Mouse (Mus musculus) neutrophil, adult 5-6 weeks (primary cell): ENCODE measurements at regions not wholly inside any gene's neighbourhood (a gene's known extent, or its start where the extent isn't known, plus 50 kb on each side); places are given as distances from the start of the nearest gene placed in this dataset.

Experiments used
- ATAC-seq: fragments of 151-379, 151-347 bp; 2 replicates; pipeline ENCODE4 v1.8.0; 2017; ENCODE audit warnings: mild to moderate bottlenecking, moderate TSS enrichment; ENCODE audit not compliant: insufficient number of reproducible peaks, poor library complexity, low FRiP score, severe bottlenecking; ENCODE audit errors: extremely low read depth

- no peak for ATAC-seq
These were observed 344.5 kb downstream of the Mex3b start for GRCm38 (mm10) chr7:83211611-83212010.

- ATAC-seq, result no peak
These were observed 355.0 kb downstream of the Mex3b start for GRCm38 (mm10) chr7:83222029-83222722.

GRCm38 (mm10) chr7:83227262-83228108 lies 357.2 kb upstream of the Tmc3 start:
- no peak for ATAC-seq

DNA sequence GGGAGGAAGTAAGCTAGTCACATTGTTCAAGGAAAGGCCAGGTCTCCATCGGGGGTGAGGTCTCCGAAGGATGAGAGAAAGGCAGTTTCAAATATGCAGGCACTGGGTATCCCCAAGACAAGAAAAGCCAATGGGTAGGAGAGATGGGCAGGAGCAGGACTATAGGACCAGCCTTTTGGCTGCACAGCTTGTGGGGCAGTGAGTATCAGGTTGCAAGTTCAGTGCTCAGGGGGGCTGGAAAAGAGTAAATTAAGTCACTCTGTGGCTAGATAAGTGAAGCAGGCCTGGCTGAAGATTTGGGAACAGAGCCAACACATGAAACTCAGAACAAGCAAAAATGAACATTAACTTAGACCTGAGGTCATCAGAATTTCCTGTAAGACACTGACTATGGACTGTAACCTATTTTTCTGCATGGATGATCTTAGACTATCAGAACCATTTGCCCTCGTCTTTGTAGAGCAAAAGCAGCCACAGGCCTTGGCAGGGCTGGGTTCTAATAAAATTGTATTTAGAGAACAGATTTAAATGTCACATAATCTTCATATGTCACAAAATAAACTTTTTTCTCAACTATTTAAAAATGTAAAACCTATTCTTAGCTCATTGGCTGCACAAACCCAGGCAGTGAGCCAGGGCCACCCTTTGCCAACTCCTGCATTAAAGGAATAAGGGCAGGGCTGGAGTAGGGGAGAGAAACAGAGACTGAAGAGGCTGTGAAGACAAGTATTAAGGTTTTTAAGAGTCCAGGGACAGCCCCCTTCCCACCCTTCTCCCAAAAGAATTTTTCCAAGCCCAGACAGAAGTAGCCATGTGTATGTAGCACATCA lies 354.0 kb upstream of the Tmc3 start:
- no peak for ATAC-seq

GRCm38 (mm10) chr7:83235659-83236058 lies 349.1 kb upstream of the Tmc3 start:
- no peak for ATAC-seq

DNA sequence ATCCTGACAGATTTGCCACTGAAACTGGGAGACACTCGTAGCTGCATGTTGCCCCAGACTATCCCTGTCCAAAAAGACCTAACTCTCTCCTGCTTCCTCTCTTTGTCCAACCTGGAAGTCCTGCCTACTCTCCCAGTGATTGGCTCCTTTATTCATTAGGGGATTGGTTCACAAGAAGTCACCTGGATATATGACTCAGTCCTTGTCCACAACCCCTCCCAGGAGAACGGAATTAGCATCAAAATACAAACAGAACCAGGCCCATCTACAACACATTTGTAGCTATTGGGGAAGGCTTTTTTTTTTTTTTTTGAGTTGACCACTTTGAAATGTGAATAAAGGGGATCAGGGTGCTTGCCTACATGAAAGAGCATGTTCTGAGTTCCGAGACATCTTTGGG lies 347.4 kb upstream of the Tmc3 start:
- ATAC-seq, result no peak

DNA sequence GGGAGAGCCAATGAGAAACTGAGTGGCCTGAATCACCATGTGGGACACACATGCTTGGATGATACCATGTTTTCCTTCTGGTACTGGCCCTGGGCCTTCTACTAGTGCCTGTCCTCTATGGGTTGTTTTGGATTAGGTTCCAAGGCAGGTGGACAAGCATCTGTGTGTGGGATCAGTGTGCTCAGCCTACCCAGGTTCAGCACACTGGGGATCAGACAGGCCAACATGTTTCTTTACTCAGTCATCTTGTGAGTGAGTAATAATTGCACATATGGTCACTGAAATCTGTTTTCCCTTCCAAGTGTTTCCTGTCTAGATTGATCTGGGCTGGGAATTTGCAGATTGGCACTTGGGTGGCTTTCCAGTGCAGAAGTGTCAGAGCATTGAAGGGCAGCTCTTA lies 346.6 kb upstream of the Tmc3 start:
- ATAC-seq, result no peak

- no peak for ATAC-seq
These were observed 342.5 kb upstream of the Tmc3 start for GRCm38 (mm10) chr7:83242233-83242632.

DNA sequence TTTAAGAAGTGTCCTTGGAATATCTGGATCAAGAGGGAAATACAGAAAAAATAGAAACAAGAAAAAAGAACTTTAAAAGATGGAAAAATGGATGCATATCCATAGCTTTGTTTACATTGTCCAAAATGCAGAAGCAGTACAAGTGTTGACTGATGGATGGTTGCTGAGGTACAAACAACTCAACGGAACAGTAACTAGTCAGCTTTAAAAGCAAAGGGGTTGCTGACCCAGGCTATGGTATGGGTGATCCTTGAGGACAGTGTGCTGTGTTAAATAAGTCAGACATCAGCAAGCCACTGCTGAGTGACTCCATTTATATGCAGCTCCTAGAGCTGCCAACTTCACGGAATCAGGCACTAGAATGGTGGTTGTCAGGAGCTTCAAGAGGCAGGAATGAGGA lies 338.9 kb upstream of the Tmc3 start:
- ATAC-seq, result no peak

DNA sequence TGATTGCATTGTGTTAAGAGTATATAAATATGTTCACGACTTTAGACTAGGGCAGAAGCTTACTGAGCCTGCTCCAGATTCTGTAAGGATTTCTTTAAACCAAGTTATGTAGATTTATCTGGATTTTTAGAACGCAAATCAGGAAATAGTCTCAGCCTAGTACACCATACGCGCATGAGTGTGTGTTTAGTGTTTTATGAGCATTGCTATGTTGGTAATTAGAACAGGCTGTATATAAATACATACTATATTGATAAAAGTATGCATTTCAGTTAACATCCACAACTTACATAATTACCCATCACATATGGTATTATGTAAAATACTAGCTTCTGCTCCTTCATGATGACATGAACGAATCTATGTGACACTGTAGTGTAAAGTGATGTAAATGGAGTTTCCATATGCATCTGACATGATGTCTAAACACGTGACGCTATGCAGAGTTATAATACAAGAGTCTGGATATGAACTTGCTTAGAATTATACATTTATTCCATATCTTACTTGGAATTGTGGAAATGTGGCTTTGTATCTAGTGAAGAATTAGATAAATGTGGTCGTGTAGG lies 332.6 kb upstream of the Tmc3 start:
- ATAC-seq, result no peak

GRCm38 (mm10) chr7:83253001-83253400 lies 331.7 kb upstream of the Tmc3 start:
- no peak for ATAC-seq

DNA sequence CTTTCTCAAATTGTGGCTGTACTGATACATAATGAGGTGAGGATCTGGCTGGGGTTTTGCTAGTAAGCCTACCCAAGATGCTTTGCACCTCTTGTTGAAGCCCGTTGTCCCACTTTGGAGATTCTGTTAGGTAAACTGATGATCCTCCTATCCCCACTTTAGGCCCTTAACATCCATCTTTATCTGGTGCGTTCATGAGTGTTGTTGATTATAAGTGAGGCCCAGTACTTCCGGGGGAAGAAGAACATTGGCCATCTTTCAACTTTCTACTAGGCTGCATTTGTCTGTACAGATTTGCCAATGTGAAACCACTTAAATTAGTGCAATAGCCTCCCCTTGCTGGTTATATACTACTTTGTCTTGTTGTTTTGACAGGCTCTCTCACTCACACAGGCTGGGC lies 331.3 kb upstream of the Tmc3 start:
- no peak for ATAC-seq

GRCm38 (mm10) chr7:83254411-83254810 lies 330.3 kb upstream of the Tmc3 start:
- ATAC-seq, result no peak

GRCm38 (mm10) chr7:83256236-83256784 lies 328.4 kb upstream of the Tmc3 start:
- no peak for ATAC-seq

DNA sequence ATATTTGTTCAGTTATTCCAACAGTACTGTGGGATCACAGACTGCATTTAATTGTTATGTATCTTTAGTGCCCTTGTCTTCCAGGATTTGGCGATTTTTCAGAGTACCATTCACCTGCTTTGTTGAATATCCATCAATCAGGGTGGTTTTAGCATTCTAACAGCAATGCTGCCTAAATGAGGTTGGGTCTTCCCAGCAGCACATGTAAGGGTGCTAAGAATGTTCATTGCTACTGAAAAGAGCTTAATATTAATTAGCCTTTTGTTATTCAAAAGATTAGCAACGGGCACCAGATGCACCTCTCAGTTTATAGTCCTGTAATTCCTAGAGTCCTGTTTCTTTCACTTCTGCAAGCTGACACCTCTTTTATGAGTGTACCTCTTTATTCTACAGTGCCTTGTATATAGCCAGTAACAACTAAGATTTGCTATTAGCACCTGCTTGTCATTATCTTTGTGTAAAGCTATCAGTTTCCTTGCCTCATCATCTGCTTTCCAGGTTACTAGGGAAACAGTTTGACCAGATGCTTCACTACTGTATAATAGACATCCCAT lies 326.3 kb upstream of the Tmc3 start:
- no peak for ATAC-seq

GRCm38 (mm10) chr7:83261489-83261888 lies 323.2 kb upstream of the Tmc3 start:
- no peak for ATAC-seq

DNA sequence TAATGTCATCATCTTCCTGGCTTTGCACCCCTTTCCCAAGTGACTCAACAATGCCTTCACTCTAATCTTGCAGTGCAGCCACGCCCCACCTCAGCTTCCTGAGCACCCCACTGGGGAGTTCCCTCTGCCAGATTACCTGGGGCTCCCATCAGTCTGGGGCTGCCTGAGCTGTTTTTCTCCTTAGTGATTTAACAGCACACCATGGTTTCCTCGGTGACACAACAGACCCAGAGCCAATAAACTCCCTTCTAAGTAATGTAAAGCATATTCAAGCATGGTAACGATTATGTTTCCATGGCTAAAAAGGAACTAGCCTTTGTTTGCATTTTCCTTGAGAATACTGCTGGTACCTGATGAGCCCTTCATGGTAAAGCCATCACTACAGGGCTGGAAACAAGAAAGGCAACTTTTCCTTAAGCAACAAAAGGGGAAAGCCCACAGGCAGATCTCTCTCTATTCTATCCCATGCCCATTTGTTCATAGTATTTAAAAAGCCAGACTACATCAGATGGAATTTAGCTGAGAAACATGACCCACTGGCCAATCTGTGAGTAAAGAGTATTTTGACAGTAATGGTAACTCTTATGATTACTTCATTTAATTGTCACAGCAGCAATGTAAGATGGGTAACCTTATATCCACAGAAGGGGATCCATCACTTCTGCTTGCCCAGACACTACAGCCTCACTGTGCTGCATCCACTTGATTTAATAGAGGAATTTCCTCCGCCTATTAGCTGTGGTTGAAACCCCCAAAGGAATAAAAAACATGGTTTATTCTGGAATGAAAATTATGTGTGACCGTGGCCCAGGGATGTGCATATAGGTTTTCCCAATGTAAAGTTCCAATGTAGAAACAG lies 294.6 kb upstream of the Tmc3 start:
- ATAC-seq, result no peak

- ATAC-seq, result no peak
These were observed 277.6 kb upstream of the Tmc3 start for GRCm38 (mm10) chr7:83307112-83307511.
